Mouse (Mus musculus) E14TG2a.4 (cell line): ENCODE measurements around the gene Coil.

ENCODE experiments used
- H3K27me3 ChIP-seq: 2 replicates; pipeline ENCODE4 v1.6.1; 2014; ENCODE audit warnings: low read length, control low read depth; ENCODE audit not compliant: insufficient read depth
- H3K36me3 ChIP-seq: 2 replicates; pipeline ENCODE4 v1.6.1; 2014; ENCODE audit warnings: low read length, control low read depth; ENCODE audit not compliant: insufficient read depth
- H3K4me1 ChIP-seq: replicated peaks from 2 replicates; pipeline ENCODE4 v1.6.1; 2014; ENCODE audit warnings: low read depth, low read length, control low read depth
- H3K4me3 ChIP-seq: replicated peaks from 2 replicates; pipeline ENCODE4 v1.5.1; 2014; ENCODE audit warnings: mild to moderate bottlenecking, low read length
- H3K9me3 ChIP-seq: 2 replicates; pipeline ENCODE4 v1.6.1; 2014; ENCODE audit warnings: low read length, control low read depth
- CTCF ChIP-seq: conservative IDR thresholded peaks from 2 replicates; pipeline ENCODE4 v1.5.1; 2014; ENCODE audit warnings: low read length
- NANOG ChIP-seq: IDR thresholded peaks from 2 replicates; pipeline ENCODE4 v1.6.1; 2014; ENCODE audit warnings: borderline replicate concordance, low read length, mixed read lengths
- POU5F1 ChIP-seq: IDR thresholded peaks from 2 replicates; pipeline ENCODE4 v1.6.1; 2014; ENCODE audit warnings: low read length, borderline replicate concordance

The Coil gene

DNA sequence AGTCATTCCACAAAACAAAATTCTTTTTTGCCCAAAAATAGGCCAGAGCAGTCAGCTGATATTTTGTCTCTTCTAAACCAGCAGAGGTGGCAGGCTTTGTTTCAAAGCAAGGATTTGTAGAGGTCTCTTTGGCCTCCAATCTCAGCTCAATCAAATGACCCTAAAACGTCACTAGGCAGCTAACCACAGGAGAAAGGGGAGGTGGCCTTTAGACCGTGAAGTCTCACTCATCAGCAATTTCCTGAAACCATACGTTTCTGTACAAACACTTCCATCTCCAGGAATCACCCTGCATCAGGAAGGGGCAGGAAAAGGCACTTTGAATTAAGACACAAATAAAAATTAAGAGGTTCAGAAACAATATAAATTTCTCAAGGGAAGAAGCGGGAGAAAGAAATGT lies 15.2 kb upstream of the Coil start:
- peaks cover 22% of the 10 kb centered on the region for H3K36me3 ChIP-seq
- no peaks in the 10 kb centered on the region for H3K27me3 ChIP-seq
- peaks cover 38% of the 10 kb centered on the region for H3K4me1 ChIP-seq
- H3K9me3 ChIP-seq: no peaks in the 10 kb centered on the region
- no peak for TF ChIP-seq NANOG
- no peak for TF ChIP-seq CTCF
- TF ChIP-seq POU5F1: no peak
- peak overlapping the region; percentile 84 for H3K4me3 ChIP-seq

DNA sequence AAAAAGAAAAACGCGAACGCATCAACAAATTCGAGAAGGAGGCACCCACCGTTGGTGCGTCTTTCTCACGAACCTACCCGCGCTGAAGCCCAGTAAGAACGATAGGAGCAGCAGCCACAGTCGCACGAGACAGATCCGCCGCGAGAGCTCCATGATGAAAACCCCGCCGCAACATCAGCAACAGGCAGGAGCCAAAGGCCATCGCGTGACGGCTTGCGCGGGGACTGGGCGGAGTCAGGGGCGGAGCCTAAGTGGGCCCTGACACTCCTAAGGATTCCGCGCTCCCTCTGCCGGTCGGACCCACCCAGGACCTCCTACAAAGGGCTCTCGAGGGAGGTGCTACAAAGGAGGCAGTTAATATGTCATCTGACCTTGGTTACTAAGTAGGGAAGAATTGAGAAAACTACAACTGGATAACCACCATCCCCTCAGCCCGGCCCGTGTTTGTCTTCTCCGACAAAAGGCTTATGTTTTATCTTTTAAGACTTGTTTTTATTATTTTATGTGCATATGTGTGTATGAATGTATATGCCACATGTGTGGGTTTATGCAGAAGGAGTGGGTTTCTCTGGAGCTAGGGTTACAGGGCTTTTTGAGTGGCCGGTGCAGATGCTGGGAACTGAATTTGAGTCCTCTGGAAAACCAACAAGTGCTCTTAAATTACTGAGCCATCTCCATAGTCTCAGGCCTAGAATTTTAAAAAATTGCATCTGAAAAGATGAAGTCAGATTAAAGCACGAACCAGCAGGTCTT lies 14.7 kb upstream of the Coil start, which contains the start of gene Scpep1:
Scpep1 (minus strand) TSS at position 249 of the 753 bp plus-strand sequence.
- Histone ChIP-seq H3K27me3 (no peaks in the 10 kb centered on the region), H3K4me1 (peaks cover 32% of the 10 kb centered on the region), H3K4me3 (peak within 1 kb of the TSS; percentile 84), H3K9me3 (no peaks in the 10 kb centered on the region), H3K36me3 (peaks cover 22% of the 10 kb centered on the region)
- TF ChIP-seq NANOG (no peak), POU5F1 (no peak), CTCF (peak; percentile 17; the same call in 1 of the 2 replicates)

DNA sequence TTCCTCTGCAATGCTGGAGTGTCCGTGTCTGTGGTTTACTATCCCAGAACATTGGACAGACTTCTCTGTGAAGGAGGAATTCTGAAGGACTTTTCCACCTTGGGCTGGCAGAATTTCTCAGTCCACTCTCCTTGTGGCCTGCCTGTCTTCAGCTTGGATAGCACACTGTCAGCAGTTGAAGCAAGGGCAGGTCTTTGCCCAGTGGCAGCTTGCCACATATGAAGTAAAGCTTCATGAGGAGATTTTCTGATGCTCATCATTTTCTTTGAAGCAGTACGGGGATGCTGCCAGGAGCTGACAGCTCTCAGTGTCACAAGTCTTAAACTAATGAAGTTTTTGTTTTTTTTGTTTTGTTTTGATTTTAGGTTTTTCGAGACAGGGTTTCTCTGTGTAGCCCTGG lies 11.2 kb upstream of the Coil start:
- Histone ChIP-seq H3K36me3 (no peaks in the 10 kb centered on the region), H3K9me3 (no peaks in the 10 kb centered on the region), H3K4me3 (no peak overlapping the region), H3K27me3 (no peaks in the 10 kb centered on the region), H3K4me1 (peaks cover 12% of the 10 kb centered on the region)
- TF ChIP-seq CTCF (no peak), NANOG (no peak), POU5F1 (no peak)

DNA sequence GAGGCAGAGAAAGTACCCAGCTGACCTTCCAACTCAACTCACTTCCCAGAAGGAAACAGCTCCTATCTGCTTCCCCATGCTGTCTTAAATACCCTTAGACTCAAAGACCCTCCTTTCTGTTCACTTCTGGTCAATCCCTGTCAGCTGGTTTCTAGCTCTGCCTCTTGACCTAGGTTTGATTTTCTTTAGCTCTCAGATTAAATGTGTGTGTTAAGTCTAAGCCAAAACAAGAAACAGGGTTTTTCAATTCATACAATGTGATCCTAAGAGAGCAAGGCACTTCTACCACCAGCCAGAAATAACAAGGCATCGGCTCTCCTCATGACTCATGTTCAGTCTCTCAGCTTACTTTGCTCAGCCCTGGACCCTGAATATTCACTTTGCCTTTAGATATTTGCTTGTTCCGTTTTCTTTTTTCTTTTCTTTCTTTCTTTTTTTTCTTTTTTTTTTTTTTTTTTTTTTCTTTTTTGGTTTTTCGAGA lies 3.1 kb upstream of the Coil start, which contains the start of gene Elobl:
Elobl (minus strand) TSS at position 51 of the 481 bp plus-strand sequence.
- no peak within 1 kb of the TSS for H3K4me3 ChIP-seq
- H3K27me3 ChIP-seq: no peaks in the 10 kb centered on the region
- no peaks in the 10 kb centered on the region for H3K9me3 ChIP-seq
- no peaks in the 10 kb centered on the region for H3K36me3 ChIP-seq
- TF ChIP-seq CTCF: no peak
- TF ChIP-seq NANOG: no peak
- no peak for TF ChIP-seq POU5F1
- peaks cover 21% of the 10 kb centered on the region for H3K4me1 ChIP-seq

DNA sequence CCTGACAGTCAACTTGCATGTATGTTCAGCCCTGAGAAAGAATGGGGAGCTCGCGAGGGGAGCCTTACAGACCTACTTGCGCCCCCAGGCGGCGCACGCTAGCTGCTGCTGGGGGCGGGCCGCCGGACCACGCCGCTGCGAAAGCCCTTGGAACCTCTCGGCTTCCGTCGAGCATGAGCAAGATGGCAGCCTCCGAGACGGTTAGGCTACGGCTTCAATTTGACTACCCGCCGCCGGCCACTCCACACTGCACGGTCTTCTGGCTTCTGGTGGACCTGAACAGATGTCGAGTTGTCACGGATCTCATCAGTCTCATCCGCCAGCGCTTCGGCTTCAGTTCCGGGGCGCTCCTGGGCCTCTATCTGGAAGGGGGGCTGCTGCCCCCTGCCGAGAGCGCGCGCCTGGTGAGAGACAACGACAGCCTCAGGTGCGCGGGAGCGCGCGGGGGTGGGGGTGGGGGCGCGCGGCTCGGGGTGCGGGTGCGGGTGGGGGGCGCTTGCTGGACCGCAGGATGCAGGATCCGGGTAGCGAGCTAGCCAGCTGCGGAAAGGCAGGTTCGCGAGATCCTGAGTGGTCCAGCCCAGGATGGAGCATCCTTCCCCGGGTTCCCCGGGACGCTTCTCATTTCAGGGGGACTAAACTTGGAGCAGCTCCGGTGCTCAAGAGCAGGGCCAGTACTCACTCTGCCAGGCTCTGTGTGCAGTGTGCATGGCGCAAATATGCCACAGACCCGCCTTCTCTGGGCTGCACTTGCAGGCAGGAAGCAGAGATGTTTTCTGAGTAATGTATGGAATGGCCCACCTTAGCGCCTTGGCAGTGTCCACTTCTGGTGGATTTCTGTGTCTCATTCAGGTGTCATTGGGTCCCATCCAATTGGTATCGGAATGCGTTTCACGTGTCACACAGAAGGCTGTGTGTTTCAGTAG lies 4.0 kb downstream of the Coil start:
- H3K9me3 ChIP-seq: no peaks in the 10 kb centered on the region
- peaks cover 16% of the 10 kb centered on the region for H3K36me3 ChIP-seq
- no peaks in the 10 kb centered on the region for H3K27me3 ChIP-seq
- TF ChIP-seq POU5F1 (no peak), CTCF (no peak), NANOG (no peak)
- H3K4me1 ChIP-seq: peaks cover 51% of the 10 kb centered on the region
- H3K4me3 ChIP-seq: peak overlapping the region; percentile 86

DNA sequence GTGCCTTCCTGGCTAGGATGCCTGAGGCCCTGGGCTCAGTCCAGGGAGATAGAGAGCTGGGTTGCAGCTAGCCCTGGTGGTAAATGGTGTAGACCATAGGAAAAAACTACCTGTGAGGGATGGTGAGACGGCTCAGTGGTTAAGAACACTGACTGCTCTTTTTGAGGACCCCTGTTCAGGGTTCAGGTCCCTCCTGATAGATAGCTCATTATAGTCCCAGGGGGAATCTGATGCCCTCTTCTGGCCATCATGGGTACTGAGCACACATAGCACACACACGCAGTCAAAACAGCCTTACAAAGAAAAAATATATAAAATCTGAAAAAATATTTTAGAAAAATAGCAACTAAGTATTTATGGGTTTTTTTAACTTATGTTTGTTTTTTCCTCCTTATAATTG lies 6.3 kb downstream of the Coil start:
- H3K9me3 ChIP-seq: no peaks in the 10 kb centered on the region
- TF ChIP-seq NANOG (no peak), POU5F1 (no peak), CTCF (peak; percentile 94)

DNA sequence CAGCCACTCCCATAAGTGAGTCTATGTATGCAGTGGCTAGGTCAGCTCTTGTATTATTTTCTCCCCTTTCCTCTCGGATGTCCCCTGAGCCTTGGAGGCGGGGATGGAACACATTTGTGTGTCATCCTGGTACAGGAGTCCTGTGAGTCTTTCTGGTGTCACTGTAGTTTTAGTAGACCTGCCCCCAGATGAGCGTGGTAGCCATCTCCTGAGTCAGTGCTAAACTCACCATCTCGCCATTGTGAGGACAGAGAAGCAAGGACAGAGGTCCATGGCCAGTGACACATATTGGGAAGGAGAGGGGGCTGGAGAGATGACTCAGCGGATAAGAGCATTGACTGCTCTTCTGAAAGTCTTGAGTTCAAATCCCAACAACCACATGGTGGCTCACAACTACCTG lies 7.1 kb downstream of the Coil start:
- Histone ChIP-seq H3K4me1 (peaks cover 56% of the 10 kb centered on the region), H3K9me3 (no peaks in the 10 kb centered on the region), H3K36me3 (peaks cover 34% of the 10 kb centered on the region), H3K4me3 (no peak overlapping the region), H3K27me3 (no peaks in the 10 kb centered on the region)
- TF ChIP-seq POU5F1 (no peak), NANOG (no peak), CTCF (no peak)

More for the DNA sequence above, 6.3 kb downstream of the Coil start:
- Histone ChIP-seq H3K27me3 (no peaks in the 10 kb centered on the region), H3K4me3 (no peak overlapping the region), H3K4me1 (peaks cover 53% of the 10 kb centered on the region), H3K36me3 (peaks cover 25% of the 10 kb centered on the region)

DNA sequence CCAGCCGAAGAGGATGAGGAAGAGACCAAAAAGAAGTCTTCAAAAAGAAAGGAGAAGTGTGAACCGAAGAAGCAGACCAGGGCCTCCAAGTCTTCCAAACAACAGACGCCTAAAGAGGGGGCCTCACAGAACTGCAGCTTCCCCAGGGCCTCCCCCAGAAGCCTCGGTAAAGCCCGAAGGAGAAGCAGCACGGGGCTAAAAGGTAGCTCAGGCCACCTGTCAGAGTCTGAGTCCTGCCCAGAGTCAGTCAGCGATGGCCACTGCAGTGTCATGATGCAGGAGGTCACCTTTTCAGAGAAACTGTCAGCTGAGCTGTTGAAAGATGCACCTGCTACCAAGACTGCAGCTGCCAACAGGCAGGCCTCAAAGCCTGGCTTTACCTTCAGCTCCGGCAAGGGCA lies 11.3 kb downstream of the Coil start:
- peaks cover 59% of the 10 kb centered on the region for H3K4me1 ChIP-seq
- H3K4me3 ChIP-seq: no peak overlapping the region
- H3K9me3 ChIP-seq: no peaks in the 10 kb centered on the region
- TF ChIP-seq CTCF (no peak), NANOG (no peak), POU5F1 (no peak)
- H3K27me3 ChIP-seq: no peaks in the 10 kb centered on the region
- peaks cover 71% of the 10 kb centered on the region for H3K36me3 ChIP-seq
